Mouse (Mus musculus): ENCODE results near the gene Nod2.
A peak's percentile ranks its signal among the peaks of the same experiment; 100 is the strongest.

The Nod2 gene

GRCm38 (mm10) chr8:88646837-88647778, at the start of gene Nod2:
TSS of gene Nod2 (plus strand) at chr8:88647315.
- peak; percentile 46 for DNase-seq (ENCODE audit: low read depth, low spot score)

GRCm38 (mm10) chr8:88598578-88598977, 48.5 kb upstream of the Nod2 start:
- no peak for DNase-seq (ENCODE audit: low read depth, low spot score)

DNA sequence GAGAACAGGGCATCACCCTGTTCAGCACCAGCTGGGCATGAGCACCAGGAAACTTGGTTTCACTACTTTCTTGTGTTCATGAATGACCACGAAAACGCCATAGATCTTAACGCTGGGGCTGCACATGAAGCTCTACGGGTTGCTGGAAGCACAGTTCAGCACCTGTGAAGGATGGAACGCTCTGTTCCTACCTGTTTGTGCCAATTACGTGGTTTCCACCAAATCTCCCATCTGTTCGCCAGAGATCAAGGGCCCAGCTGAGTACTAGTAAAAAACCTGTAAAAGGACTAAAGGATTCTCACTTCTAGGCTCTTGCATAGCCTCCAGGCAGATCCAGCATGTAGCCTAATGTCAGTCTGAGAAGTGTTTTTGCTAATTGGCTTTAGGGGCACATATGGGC, 47.6 kb upstream of the Nod2 start:
- DNase-seq (ENCODE audit: low read depth, low spot score), result no peak

DNA sequence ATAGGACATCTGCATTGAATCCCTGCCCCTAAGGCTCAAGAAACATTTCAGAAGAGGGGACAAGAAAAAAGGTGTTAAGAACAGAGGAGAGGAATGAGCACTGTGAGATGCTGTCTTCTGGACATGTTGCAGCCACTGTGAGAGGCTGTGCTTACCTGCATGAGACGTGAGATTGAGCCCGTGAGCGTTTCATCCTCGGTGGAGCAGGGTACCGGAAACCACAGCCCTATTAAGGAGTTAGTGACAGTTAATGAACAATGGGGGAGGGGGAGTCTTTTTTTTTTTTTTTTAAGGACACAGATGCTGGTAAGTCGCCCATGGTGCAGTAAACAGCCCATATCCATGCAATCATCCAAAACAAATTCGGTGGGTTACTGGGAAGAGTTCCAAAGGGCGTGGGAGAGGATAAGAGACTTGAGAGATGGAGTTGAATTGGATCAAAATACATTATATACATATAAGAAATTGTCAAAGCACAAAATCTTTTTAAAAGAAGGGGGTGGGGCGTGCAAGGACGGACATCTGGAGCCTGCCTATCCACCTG, 43.6 kb upstream of the Nod2 start:
- DNase-seq (ENCODE audit: low read depth, low spot score), result peak; percentile 24

- peak; percentile 84 for DNase-seq (ENCODE audit: low read depth, low spot score)
Observed at GRCm38 (mm10) chr8:88604065-88605038, 42.8 kb upstream of the Nod2 start.

DNA sequence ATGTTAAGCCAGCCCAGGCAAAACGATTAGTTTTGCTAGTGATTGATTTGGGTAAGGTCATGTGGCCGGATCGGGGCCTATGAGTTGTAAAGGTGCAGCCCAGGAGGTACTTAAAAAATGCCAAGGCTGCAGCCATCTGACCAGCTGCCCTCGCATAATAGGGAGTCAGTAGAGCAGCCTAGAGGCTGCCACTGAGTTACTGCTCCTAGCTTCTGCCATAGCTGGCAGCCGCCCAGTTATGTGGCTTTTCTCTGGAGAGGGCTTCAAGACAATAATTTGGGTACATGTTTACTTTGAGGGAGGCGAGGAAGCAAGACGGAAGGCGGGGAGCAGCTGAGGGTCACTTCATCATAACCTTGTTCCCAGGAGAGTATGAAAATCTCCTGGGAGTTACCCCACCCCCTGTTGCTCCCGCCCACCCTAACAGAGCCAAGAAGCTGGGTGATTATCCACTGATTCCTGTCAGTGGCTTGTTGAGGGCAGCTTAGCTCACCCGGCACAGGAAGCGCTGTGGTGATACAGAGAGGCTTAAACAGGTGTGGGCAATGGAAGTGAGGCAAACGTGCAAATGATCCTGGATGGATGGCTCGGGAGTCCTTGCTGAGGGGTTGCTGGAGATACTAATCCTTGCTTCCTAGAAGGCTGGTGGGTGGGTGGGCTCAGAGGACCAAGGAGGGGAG, 41.6 kb upstream of the Nod2 start:
- DNase-seq (ENCODE audit: low read depth, low spot score), result no peak

DNA sequence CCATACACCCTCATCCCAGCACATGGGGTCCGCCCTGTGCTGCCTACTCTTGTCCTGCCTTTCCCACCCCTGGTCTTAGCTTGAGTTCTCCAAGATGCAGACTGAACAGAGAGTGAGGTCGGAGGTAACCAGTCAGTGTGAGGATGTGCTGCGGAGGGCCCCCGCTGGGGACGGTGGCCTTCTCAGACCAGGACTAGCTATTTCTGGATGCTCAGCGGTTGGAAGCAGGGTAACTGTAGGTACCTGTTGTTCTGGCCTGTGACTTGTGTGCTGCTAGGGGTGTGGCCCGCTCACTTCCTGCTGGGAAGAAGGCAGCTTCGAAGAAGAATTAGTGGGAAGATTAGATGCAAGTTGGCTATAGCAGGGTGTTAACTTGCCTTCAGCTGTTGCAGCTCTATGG, 38.1 kb upstream of the Nod2 start:
- DNase-seq (ENCODE audit: low read depth, low spot score), result no peak

DNA sequence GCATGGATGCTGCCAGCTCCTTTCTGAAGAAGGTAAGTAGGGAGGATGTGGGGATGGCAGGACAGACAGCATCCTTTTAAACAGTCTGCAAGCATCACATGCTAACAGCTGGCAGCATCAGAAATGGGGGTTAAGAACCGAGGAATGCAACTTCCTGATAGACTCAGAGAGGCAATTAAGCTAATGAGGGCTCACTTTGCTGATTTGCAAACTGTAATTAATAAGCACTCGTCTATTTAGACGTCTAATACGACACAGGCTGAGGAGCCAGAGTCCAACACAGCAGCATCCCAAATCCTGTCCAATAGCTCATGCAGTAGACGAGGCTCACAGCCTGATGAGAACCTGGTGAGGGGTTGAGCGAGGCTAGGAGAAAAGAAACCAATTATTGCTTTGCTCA, 36.8 kb upstream of the Nod2 start:
- no peak for DNase-seq (ENCODE audit: low read depth, low spot score)

GRCm38 (mm10) chr8:88614981-88615380, 32.1 kb upstream of the Nod2 start:
- DNase-seq (ENCODE audit: low read depth, low spot score), result no peak

- DNase-seq (ENCODE audit: low read depth, low spot score), result no peak
Observed at GRCm38 (mm10) chr8:88618612-88619011, 28.5 kb upstream of the Nod2 start.

DNA sequence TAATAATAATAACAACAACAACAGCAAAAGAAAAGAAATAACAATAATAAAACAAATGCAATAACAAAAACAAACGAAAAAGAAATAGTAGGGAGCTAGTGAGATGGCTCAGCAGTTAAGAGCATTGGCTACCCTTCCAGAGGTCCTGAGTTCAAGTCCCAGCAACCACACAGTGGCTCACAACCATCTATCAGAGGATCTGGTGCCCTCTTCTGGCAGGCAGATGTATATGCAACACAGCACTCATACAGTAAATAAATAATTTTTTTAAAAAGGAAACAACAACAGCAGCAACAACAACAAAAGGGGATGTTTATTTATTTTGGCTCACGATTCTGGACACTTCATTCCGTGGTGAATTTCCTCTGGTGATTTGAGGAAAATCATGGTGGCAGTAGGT, 27.6 kb upstream of the Nod2 start:
- no peak for DNase-seq (ENCODE audit: low read depth, low spot score)

DNA sequence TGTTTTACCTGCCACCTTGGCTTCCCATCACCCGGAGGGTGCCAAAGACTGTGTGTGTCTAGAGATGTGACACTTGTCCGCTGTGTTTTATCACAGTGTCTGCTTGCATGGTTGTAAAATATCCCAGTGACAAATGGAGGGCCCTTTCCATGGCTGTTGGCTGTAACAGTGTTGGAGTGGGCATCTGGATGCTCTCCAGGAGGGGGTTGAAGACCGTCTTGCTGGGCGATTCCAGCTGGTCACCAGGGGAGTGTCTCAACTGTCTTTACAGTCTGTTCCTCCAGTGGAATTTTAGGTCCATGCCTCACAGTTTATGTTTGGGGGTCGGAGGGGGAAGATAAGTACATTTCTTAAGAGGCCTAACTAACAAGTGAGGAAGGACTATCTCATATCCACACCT, 26.2 kb upstream of the Nod2 start:
- no peak for DNase-seq (ENCODE audit: low read depth, low spot score)

DNA sequence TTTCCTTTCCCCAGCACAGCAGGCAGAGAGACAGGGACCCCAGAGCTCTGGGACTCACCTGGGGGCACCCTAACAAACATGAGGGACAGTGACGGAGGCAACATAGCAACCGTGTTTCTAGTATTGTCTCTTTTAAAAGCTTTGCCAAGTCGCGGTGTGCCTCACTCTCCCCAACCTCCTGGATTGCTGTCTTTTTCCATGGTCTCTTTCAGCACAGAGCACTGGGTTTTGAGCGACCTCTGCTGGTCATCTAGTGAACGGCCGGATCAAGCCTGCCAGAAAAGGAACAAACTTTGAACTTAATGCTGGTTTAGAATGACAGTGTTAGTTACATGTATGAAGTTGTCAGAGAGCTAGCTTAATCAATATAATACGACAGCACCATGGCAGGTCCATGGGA, 25.7 kb upstream of the Nod2 start:
- peak; percentile 49 for DNase-seq (ENCODE audit: low read depth, low spot score)

DNA sequence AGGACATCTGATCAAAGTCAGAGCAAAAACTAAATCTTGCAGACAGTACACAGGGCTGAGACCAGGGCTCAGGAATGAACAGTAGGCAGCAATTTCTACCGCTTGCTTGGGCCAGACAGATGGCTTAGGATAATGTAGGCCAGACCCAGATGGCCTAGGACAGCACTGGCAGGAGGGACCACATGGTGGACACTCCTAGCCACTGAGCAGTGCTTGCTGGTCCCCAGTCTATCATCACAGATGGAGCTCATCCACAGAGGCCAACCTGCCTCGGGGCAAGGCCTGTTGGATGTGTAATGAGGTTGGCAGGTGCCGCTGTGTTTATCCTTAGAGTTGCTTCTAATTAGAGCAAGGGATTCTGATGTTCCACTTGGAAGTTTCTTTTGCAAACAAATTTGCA, 23.8 kb upstream of the Nod2 start:
- no peak for DNase-seq (ENCODE audit: low read depth, low spot score)

DNA sequence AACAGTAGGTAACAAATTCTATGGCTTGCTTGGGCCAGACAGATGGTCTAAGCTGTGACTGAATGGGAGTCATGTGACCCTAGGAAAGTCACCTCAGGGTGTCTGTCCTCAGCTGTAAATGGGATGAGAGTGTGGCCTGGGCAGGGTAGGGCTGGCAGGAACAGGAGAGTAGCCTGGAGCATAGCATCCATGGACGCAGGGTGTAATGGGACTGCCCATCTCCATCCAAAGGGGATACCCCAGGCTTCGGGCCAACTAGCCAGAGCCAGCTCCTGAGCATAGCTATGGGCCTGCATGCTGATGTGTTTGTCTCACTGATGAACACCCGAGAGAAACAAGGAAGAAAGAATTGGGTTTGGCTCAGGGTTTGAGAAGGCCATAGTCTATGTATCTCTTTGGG, 22.8 kb upstream of the Nod2 start:
- DNase-seq (ENCODE audit: low read depth, low spot score), result no peak

DNA sequence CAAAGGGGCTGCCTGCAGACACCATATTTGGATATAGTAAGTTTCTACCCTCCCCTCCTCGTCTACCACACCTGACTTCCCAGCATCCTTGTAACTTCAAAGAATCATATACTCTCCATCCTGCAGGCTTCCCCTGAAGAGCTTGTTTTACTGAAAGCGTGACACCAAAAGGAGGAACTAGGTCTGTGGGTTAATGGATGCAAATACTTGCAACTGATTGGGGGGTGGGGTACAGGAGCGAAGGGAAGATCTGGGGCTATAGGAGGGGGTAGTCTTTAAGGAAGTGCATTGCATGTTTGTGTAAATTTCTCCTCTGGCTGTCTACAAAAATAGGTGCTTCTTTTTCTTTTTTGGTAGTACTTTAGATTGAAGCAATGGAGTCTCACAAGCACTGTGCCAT, 20.7 kb upstream of the Nod2 start:
- DNase-seq (ENCODE audit: low read depth, low spot score), result no peak

DNA sequence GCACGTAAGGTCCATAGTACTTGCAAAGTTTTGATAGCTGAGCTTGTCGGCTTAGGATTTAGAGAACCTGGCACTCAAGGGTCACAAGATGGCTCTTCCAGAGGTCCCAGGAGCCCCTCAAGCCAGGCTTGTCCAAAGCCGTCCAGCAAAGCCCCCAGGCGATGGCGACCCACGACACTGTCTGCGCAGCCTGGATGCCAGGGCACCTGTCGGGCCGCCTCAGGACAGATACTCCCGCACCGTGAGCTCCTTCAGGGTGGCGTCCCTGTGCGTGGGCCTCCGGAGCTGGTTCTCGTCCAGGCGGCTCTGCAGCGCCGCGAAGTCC, 20.2 kb upstream of the Nod2 start:
- no peak for DNase-seq (ENCODE audit: low read depth, low spot score)

DNA sequence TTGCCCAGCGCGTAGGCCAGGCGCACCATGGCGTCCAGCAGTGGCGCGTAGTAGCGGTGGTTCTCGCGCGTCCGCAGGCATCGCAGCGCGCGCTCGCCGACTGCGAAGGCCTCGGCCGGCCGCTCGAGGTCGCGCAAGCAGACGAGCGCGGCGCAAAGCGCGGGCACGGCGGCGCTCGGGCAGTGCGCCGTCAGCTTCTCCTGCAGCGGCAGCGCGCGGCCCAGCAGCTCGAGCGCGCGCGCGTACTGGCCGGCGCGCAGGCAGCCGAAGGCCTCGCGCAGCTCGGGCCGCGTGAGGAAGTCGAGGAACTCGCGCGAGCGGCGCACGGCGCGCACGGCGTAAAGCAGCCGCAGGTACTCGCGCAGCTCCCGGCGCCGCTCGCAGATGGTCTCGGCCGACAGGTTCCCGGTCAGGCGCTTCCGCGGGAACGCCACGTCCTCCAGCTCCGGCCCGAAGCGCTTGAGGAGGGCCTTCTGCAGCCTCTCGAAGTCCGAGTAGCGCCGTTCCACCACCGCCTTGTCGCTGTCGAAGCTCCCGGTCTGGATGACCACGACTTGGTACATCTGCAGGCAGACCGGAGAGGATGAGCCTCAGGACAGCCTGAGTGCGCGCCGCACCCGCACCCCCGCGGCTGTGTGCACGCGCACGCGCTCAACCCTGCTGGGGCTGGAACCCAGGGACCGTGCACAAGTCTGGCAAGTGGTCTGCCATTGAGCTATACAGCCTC, 19.7 kb upstream of the Nod2 start:
- peak; percentile 69 for DNase-seq (ENCODE audit: low read depth, low spot score)

GRCm38 (mm10) chr8:88628001-88628774, 18.9 kb upstream of the Nod2 start:
- DNase-seq (ENCODE audit: low read depth, low spot score), result no peak

DNA sequence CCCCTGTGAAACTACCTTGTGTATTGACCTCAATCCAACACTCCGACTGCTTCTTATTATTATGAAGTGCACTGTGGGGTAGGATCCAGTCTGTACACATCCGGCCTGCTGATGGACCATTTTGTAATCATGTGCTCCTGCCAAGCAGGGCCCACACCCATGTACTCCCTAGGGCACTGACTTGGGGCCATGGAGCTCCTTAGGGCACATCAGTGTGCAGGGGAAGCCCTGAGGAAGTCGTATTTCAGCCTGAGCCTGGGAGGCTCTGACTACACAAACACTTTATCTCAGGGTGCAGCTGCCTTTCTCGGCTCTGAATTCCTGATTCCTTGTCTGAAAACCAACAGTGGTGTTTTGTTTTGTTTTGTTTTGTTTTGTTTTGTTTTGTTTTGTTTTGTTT, 16.9 kb upstream of the Nod2 start:
- DNase-seq (ENCODE audit: low read depth, low spot score), result no peak

Measured in embryo, embryonic 11.5 days (tissue).